Mouse (Mus musculus) lung, adult 18-20 months (tissue): ENCODE results near the gene 1700020N01Rik.

Source experiments
- DNase-seq, 2 experiments: peaks; one replicate each; pipeline ENCODE4 v3.0.0; 2022; ENCODE audit warnings: mixed read lengths in 2 of 2

Gene 1700020N01Rik

DNA sequence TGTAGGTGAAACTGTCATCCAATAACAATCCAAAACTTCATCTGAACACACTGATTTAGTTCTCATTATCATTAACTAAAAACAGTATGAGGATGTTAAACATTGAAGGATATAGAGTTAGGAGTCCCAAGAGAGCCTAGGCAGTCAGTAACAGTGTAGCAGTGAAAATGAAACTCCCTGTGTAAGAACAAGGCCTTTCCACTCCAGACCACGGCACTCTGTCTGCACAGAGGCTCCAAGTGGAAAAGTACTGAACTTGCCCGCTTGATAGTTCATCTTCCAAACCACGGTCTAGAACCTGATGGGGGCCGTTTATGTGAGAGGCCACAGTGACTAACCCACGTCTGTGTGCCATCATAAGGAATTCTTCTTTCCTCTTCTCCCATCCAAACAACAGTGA lies 77.2 kb downstream of the 1700020N01Rik start:
- DNase-seq, result no peak
